Mouse (Mus musculus): ENCODE results near the gene Gpr61. TPM values are rescaled to one million over a fixed set of nuclear protein-coding genes. Genes with fewer than 3 reads are reported as not detected.

Gene Gpr61
- total RNA-seq (2021): 10 to 100 TPM; 15.6 to 15.9 TPM

DNA sequence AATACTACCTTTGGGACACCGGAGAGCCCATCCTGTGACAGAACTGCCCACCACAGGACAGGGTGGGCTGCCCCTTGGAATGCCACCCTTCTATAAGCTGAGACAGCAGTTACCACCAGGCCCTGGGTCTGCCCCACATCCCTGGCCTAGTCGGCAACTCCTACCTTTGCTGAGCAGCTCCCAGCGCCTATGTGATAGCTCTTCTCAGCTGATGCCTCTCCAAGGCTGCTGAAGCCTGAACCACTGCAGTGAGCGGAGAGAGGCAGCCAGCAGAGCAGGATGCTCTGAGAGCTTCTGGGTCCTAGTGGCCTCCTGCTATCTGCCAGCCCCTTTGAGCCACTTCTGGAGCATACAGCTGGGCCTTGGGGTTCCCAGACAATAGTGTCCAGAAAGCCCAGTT is at the start of gene Gpr61:
TSS of gene Gpr61 (minus strand) at position 227 of the 400 bp plus-strand sequence.
- DNase-seq: peak; percentile 69 to 73

DNA sequence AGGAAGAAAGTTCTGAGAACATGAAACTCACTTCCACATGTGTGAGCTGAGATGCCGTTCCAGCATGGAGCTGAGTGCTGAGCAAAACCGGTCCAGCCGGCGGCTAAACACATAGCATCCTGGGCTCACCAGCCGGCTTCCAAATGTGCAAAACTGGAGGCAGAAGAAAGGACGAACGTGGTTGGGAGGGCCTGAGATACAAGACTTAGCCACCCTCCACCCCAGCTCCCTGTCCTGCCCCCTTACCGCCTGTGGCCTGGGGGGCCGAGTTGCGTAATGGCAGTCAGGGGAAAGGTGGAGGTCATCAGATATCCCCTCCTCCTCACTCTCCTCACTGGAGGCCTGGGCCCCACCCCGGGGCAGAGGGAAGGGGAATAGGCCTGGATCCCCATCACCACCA is 49.8 kb upstream of the Gpr61 start:
- peak in 1 of 2 experiments; percentile 1 for DNase-seq

DNA sequence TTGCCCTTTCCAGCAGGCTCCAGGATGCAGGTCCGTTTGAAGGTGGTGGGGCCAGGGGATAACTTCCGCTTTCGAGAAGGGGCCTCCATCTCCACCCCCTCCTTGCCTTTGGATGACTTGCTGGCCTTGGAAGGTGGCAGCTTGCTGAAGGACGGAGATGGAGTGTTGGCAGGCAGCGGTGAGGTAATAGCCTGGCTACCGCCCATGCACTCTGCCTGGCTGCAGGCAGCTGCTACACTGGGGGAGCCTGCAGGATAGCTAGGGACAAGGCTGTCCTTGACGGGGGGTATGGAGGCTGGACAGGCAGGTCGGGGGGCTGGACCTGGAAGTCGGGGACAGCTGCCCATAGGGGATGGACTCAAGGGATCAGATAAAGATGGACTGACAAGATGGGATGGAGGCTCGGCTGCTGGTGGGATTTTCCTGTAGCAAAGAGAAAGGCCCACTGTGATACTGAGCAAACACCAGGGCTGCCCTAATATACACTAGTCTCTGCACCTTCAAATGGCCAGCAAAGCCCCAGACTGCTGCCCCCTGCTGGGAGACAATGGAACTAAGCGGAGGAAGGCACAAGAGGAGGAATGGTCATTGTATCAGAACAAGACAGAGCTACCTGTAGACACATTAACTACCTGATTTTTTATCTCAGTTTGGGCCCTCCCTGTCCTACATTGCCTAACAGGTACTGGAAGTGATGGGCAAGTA is 49.1 kb upstream of the Gpr61 start:
- peak; percentile 75 to 77 for DNase-seq

DNA sequence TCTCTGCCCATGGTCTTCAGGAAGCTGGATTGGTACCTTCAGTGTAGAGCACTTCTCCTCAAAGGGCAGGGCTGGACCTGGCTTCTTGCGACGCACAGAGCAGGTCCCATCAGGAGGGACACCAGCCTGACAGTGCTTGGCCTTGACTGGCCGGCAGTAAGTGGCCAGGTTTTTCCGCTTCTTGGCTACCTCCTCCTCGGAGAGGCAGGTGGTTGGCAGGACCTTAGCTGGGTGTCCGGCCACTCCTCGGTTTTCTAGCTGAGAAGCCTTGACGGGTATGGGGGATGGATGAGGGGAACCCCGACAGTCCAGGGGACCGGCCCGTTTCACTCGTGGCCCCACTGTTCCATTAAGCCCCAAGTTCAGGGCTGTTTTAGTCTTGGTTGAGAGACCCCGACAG is 48.5 kb upstream of the Gpr61 start:
- no peak for DNase-seq

DNA sequence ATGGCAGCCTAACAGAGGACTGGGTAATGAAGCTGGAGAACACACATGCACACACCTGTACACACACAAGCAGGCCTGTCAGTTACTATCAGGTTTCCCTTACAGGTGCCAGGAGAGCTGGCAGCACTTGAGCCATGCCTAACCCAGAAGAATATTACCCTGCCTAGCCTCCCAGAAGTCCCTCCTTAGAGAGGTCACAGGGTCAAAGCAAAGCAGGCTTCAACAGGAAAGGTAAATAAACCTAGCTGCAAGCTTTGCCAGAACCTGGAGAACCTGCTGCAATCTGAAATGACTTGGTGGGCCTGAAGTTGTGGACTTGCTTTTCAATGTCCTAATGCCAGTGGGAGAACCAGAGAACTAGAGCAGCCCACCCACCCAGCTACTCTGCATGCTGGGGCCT is 47.8 kb upstream of the Gpr61 start:
- no peak for DNase-seq

DNA sequence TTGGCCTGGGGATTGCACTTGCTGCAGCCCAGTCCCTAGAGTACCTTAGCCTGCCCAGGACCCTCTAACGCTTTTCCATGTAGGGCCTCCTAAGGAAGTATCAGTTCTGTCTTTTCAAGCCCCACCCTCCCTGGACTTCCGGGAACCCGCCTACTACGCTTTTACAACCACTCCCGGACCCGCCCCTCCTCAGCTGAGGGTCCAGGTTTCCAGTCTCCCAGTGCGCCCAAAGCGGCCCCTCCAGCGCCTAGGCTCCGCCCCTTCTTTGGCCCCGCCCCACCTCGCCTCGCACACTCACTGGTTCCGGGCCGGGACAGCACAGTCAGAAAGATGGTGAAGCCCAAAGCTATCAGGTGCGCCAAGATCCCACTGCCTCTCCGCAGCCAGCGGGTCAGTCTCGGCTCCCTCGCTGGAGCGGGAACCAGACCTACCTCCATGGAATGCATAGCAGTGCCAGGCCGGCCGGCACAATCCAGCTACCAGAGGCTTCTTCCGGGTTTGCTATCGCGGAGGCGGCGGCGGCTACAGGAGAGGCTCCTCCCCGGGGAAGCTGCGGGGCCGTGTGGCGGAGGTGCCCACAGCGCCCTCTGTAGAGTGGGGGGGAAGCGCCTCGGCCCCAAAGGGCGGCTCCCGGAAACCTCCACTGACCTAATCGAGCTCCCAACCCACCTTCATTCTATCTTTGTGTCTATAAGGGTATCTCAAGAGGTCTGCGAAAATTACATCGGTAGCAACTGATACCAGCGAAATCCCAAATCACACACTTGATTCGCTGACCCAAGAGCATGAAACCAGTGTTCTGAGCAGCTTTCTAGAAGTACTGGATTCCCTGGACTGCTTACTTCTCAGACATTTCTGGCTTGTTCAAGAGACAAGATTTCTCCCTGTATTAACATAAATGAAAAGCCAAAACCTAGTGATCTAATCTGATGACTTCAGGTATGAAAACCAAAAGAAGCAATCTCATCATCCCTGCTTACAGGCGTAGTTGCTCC is 45.9 kb upstream of the Gpr61 start, which contains the start of gene Cyb561d1:
TSS of gene Cyb561d1 (minus strand) at position 884 of the 995 bp plus-strand sequence.
- DNase-seq: peak; percentile 90

DNA sequence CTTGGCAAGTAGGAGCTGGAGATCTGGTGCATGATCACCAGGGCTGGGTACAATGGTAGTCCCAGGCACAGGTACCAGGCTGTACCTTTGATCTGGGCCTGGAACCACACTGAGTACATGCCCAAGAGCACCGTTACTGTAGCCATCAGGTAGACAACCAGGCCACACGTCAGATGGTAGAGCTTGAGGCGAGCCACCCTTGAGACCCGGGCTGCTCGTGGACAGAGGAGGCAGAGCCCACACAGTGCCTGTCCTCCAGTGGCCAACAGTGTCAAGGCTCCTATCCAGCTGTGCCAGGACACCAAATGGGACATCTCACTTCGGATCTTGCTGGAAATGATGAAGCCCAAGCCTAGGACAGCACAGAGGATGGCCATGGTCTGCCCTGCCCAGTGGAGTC is 44.5 kb upstream of the Gpr61 start:
- no peak for DNase-seq

DNA sequence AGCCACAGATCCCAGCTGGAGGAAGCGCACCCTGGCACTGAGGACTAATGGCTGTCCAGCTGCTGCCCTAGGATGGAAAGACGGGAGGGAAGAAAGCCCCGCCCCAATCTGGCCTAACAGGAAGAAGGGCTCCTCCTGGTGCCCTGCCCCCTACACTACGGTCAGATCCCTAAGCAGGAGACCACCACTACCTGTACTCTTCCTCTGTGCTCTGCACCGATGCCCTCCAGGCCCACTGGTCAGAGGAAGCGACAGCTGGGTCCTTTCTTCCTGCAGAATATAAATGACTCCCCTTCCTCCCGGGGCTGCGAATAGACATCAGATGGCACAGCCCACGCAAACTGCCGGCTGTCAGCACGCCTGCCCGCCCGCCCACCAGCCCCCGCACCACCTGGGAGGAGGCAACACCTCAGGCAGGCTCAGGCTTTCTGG is 42.4 kb upstream of the Gpr61 start:
- peak; percentile 79 for DNase-seq

DNA sequence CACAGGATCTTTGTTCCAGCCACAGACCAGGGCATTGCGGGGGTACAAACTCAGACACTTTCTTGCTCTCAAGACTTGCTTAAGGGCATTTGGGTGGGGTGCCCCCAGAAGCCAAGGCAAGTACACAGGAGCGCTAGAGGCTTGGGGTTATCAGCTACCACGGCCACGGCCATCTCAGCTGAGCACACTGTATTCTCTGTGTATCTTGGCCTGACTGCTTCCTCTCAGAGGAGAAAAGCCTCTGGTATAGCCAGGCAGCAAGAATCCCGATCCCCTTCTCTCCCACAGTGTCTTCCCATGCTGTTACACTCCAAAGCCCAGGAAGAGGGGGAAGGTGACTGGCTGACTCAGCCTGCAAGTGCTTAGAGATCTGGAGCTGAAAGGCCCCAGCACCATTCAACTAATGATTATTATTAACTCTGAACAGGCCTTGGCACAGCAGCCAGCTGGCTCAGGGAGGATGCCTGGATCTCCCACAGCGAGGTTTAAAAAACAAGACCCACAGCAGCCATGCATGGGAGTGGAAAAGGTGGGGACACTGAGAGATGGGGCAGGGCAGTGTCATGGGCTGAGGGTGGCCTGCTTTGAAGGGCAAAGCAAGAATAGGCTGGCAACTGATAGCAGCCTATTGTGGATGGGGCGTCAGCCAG is 41.4 kb upstream of the Gpr61 start:
- peak; percentile 61 to 73 for DNase-seq

DNA sequence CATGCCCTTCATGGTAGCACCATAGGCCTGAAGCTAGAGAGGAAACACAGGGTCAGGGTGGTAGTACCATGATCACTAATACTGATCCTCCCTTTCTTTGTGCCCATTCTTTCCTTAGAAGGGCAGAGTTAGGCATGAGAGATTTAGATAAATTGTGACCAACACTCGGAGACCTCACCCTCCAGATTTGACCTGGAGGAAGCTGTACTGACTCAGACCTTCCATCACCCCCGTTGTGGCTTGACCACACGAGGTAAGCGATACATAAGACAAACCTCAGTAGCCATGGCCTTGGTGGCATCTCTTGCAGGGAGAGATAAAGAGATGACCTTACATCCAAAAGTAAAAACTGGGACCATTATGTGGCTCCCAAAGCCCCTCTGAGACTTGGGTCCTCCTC is 40.6 kb upstream of the Gpr61 start:
- DNase-seq: peak in 1 of 2 experiments; percentile 1

DNA sequence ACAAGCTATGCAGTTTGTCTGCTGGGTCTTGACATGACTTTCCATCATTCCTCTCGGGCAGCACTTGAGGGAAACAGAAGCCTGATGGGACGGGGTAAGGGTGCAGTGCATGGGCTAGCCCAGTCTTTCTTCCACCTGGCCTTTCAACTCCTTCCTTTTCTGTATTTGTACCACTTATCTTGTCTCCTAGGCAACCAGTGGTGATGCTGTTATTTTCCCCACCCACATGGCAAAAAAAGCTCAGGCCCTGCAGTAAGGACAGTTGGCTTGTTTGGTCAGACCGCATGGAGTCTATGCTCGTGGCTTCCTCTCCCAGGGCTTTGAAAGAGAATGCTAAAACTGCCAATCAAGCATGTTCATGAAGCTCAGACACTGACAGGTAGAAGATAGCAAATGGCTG is 39.0 kb upstream of the Gpr61 start:
- peak in 1 of 2 experiments; percentile 2 for DNase-seq

DNA sequence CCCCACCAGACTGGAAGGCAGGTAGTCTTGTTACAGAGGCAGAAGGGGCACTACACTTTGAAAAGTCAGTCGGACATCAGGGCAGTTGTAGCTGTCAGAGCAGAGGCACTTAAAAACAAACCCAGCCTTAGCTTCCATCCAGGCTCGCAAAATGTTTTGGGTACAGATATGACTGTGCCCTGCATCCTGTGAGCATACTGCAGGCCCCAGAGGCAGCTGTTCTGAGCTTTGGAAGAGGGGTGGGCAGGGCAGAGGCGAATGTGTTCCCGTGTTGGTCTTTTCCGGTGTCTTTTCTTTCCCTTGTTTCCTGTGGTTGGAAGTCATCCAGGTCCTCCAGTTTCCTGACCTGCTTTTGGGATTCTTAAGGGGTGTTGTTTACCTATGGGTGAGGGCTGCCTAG is 35.2 kb upstream of the Gpr61 start:
- no peak for DNase-seq

DNA sequence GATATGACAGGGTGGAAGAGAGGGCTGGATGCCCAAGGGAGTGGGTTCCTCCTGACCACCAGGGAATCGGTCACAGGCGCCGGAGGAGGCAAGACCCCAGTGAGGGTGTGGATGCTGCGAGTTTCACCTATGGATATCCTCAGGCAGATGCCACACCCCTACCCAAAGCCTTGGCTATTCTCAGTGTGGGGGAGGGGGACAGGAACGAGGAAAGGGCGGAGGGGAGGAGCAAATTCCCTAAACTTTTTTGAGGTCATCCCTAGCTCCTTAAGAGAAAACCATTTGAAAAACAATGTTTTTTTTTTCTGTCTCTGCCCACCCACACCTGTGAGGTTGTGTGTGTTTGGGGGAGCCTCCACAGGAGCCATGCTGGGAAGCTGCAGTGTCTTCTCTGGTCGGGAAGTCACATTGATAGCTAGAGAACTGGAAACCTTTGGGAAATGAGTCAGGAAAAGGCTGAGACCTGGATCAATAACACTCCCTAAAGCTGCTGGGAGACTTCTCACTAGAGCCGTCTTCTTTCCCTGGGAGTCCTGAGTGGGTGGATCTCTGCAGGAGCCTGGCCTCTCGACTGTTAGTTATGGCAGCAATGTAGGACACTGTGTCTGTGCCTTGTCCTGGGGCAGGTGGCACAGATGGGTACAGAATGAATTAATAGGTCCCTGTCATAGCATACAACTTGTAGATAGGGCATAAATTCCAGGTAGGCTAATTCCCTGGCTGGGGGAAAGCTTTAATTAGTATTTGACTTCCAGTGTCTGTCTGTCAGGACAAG is 34.2 kb upstream of the Gpr61 start:
- DNase-seq: no peak

DNA sequence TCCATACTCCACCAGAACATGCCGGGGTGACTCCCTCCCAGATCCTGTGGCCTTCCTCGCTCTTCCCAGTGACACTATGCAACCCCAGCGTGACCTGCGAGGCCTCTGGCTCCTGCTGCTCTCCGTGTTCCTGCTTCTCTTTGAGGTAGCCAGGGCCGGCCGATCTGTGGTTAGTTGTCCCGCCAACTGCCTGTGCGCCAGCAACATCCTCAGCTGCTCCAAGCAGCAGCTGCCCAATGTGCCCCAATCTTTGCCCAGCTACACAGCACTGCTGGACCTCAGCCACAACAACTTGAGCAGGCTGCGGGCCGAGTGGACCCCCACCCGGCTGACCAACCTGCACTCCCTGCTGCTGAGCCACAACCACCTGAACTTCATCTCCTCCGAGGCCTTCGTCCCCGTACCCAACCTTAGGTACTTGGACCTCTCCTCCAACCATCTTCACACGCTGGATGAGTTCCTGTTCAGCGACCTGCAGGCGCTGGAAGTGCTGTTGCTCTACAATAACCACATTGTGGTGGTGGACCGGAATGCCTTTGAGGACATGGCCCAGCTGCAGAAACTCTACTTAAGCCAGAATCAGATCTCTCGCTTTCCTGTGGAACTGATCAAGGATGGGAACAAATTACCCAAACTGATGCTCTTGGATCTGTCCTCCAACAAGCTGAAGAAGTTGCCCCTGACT is 32.6 kb upstream of the Gpr61 start:
- DNase-seq: peak in 1 of 2 experiments; percentile 7

DNA sequence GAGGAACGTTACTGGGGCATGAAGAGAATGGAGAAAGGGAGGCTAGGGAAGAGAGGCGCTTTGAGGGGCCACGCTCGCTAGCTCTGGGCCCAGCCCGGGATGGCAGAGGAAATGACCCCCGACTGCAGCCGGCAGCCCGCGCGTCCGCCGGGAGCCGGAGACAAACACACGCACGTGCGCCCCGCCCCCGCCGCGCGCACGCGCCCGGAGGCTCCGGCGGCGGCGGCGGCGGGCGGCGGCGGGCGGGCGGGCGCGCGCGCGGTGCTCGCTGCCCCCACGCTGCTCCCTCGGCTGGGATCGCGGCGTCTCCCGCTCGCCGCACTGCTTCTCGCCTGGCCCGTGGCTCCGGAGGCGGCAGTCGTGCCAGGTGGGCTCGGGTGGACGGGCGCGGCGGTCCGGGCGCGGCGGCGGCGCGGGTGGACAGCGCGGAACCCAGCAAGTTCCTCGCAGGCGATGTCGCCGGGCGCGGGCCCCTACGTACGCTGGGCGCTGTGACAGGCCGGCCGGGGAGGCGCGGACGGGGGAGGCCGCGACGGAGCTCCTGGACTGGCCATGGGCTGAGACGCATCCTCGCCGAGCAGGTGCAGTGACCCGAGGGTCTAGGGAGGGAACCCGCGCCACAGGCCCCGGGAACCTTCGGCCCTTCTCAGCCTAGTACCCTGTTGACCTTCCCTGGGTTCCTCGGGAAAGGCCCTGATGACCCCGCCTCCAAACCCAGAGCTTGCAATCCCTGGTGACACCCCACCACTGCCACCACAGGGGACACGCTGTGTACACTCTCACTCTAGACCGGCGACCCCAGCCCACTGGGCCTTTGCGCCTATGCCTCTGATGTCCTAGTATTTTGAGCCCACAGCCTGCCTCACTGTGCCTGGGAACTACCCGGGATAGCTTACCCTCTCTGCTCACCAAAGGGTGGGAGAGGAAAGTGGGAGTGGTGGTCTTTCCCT is 31.7 kb upstream of the Gpr61 start, which contains the start of gene Amigo1:
TSS of gene Amigo1 (plus strand) at position 238 of the 950 bp plus-strand sequence.
- peak; percentile 44 to 50 for DNase-seq

DNA sequence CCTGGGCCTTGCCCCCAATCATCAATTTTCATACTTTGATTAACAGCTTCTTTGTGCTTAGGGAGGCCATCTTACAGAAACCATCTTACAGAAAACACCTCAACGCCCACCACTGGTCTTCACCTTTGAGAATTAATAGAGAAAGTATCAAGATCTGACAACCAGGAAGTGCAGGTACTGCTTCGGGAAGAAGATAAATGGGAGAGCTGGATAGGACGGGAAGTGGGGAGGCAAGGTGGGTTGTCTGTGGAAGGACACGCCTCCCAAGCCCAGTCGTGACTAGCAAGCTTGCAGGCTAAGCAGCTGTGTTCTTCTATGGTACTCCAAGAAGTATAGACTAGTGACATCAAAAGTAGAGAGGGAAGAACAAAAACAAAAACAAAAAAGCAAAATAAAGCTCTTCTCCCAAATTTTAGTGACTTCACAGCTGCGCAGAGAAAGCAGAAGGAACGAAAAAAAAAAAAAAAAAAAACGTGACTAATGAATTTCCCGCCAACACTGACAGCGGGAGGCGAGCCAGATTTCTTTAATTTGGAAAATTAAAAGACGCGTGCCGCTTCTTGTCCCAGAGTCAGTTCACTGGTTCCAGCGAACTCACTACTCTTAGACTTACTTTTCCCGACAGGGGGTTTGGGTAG is 30.9 kb upstream of the Gpr61 start:
- DNase-seq: no peak

DNA sequence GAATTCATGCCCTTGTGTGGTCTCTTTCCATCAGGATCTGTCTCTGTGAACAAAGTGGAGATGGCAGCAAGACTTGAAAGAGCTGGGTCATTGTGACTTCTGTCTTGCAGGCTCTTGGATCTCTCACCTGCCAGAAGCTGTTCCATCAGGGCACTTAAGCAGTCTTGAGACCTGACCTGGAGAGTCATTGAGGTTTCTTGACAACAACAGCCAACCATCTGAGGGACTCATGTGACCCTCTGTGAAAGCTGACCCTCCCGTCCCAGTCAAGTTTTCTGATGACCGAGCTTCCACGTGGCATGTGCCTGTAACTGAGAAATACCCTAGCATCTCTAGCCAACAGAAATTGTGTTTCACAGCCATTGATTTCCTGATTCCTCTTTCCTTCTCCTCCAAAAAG is 30.1 kb upstream of the Gpr61 start:
- DNase-seq: no peak

DNA sequence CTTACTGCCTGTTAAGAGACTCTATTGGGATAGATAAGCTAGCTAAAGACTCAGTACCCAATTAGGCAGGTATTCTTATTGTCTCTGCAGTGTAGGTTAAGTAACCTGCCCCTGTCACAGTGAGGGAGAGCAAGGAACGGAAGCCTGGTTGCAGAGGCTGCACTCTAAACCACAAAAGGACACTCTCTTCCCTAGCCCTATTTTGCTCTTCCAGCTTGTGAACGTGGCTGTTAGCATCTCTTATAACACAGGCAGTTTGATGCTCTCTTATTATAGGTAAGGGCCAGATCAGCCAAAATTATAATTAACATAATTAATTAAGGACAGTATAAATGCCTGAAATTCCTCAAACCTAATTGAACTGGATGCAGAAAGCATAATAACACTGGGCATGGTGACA is 25.8 kb upstream of the Gpr61 start:
- no peak for DNase-seq
